Mouse (Mus musculus): ENCODE measurements around the gene Kcnc1.

Gene Kcnc1

DNA sequence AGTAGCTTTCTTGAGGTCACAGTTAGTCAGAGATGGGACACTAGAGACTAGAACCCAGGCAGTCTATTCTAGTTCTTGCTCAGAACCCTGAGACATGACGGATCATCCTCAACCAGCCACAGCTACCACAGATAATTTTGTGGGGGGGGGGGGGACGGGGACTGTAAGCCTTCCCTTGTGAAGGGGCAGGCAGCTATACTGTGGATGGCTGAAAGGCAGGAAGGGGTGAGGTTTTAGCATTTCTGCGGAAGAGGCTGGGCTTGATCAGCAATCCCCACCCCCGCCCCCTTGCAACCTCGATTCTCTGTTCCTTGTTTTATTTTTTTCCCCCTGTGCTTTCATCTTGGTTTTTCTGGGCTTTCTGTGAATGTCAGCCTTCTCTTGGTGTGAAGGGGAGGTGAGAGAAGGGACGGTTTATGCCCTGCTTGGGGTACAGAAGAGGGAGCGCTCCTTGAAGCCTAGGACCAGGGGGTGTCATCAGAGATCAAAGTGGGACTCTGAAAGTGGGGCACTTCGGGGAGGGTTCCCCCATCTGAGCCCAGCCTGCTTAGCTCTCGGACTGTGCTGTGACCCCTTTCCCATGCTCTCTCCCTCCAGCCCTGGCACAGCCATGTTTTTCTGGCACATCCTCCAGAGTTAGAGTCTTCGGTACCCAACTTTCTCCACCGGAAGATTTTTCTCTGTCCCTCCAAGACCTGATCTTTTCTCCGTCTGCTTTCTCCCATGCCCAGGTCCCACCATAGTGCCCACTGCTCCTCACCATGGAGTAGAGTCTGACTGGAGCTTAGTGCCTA, 2.4 kb upstream of the Kcnc1 start:
- in situ Hi-C loops (cut with MboI): loop anchor here (5.0 kb wide), 1 partner anchor 208 kb away; no protein-coding TSS in a partner anchor

- in situ Hi-C loops (cut with MboI): loop anchor here (5.0 kb wide), 1 partner anchor 207 kb away; no protein-coding TSS in a partner anchor
Observed at GRCm38 (mm10) chr7:46394933-46395332, 1.4 kb upstream of the Kcnc1 start.

- in situ Hi-C loops (cut with MboI): no loop called here
Observed at GRCm38 (mm10) chr7:46395571-46395970, 726 bp upstream of the Kcnc1 start.

GRCm38 (mm10) chr7:46396928-46397731, 833 bp downstream of the Kcnc1 start:
- in situ Hi-C loops (cut with MboI): no loop called here

- in situ Hi-C loops (cut with MboI): no loop called here
Observed at GRCm38 (mm10) chr7:46397732-46398333, 1.5 kb downstream of the Kcnc1 start.

GRCm38 (mm10) chr7:46398612-46399011, 2.3 kb downstream of the Kcnc1 start:
- in situ Hi-C loops (cut with MboI): no loop called here

- in situ Hi-C loops (cut with MboI): no loop called here
Observed at GRCm38 (mm10) chr7:46399676-46400075, 3.4 kb downstream of the Kcnc1 start.

DNA sequence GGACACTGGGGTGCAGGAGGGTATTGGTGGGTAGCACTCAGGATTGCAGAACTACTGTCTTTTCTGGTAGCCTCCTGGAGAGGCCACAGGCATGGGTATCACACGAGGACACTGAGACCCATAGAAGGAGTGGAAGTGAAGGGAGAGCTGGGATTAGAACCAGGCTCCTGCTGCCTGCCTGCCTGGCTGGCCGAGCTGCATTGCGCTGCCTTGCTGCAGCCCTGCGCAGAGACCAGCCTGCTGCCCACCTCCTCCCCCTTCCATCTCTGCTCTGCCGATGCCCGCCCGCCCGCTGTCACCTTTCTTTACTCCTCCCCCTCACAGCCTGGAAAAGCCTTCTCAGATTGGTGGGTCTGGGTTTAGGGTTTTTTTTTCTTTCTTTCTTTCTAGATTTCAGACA, 4.0 kb downstream of the Kcnc1 start:
- in situ Hi-C loops (cut with MboI): no loop called here

GRCm38 (mm10) chr7:46401371-46402180, 5.3 kb downstream of the Kcnc1 start:
- in situ Hi-C loops (cut with MboI): no loop called here

DNA sequence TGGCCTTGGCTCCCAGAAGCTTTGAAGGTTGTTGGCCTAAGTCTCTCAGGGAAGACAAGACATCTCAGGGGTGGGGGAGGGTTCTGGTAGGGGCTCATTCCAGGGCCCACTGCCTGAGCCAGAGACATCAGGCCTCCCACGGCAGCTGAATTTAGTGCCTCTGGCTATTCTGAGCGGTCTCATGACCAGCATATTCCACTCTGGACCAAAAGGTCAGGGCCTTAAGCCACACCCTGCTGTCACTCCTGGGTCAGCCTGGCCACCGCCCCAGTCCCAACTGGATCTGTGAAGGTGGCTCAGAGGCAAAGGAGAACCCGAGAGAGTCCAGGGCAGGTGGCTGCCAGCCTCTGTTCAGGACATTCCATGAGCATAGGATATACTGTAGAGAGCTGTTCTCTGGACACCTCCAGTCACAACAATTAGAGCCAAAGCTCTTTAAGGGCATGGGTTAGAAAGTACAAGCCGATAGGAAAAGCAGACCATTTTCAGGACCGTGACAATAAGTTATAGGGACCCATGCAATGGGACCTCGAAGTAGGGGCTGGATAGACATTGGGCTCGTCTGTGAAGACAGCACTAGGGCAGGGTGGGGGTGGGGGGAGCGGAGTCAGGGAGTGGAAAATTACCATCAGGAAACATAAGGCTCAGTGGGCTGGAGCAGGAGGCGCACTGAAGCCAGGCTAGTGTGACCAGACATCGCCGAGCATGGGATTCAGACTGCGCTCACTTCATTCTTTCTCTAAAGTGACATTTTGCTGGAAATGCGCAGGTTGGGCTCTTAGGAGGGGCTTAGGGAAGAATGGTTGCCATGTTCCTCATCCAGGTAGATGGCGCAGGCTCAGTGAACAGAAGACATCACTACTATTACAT, 7.6 kb downstream of the Kcnc1 start:
- in situ Hi-C loops (cut with MboI): no loop called here

DNA sequence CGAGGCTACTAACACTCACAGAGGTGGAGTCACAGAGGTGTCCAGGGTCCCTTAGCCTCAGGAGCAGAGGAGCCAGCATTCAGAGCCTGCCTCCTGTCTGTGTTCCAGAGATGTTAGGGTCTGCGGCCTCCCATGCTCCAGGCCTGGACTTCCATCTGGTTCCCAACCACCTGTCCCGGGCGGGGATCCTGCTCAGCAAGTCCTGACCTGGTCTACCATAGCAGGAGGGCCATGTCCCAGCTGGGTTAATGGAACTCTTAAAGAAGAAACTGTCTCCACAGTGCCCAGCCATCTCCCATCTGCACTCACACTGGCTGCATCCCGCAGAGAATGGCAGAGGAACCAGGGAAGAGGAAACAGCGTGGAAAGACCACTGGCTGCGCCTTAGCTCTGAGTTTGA, 8.5 kb downstream of the Kcnc1 start:
- in situ Hi-C loops (cut with MboI): no loop called here

GRCm38 (mm10) chr7:46408606-46409005, 12.3 kb downstream of the Kcnc1 start:
- in situ Hi-C loops (cut with MboI): no loop called here

DNA sequence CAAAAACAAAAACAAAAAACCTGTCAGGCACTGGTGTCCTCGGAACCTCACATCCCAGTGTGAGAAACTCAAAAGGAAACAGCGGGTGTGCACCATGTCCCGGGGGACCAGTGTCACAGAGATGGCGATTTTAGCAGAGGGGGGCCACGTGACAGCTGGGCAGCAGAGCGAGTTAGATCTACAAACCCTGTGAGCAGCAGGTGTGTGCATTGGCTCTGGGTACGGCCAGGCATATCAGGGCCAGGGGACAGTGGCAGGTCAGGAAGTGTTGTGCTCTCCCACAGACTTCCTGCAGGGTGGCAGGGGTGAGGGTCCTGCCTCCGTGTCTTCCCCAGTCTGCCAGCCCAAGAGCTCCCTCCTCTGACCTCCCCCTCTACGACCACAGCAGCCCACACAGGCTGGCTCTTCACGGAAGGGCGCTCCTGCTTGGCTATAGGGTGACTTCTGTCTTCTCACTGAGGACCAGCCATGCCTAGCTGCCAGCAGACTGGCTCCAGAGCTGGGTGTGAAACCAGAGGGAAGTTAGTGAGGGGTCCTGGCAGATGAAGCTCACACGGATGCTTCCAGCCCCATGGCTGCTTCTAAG, 13.0 kb downstream of the Kcnc1 start:
- in situ Hi-C loops (cut with MboI): no loop called here

- in situ Hi-C loops (cut with MboI): no loop called here
Observed at GRCm38 (mm10) chr7:46410727-46411126, 14.4 kb downstream of the Kcnc1 start.

GRCm38 (mm10) chr7:46412823-46413222, 16.5 kb downstream of the Kcnc1 start:
- in situ Hi-C loops (cut with MboI): no loop called here

GRCm38 (mm10) chr7:46413959-46414725, 17.8 kb downstream of the Kcnc1 start:
- in situ Hi-C loops (cut with MboI): no loop called here

DNA sequence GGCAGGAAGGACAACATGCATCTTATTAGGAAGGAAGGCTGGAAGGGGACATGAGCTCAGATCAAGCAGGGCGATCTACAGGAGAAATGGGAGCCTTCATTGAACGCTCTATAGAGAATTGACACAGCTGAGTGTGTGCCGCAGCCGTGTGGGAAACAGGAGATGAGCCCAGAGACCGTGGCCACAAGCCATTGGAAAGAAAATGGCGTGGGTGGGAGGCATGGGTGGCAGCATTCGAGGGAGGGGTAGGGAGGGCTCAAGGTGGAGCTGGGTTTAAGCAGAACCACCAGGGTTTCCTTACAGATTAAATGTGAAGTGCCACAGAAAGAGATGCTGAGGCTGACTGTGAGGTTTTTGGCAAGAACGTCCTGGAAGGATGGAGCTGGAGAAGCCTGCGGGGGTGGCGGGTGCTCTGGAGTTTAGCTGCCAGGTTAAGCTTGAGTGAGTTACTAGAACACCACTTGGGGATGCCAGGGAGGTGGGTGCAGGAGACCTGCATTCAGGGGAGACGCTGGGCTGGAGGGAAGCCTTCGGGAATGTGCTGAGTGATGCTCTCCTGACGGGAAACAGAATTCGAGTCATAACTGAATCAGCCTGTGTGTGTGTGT, 19.6 kb downstream of the Kcnc1 start:
- in situ Hi-C loops (cut with MboI): no loop called here

DNA sequence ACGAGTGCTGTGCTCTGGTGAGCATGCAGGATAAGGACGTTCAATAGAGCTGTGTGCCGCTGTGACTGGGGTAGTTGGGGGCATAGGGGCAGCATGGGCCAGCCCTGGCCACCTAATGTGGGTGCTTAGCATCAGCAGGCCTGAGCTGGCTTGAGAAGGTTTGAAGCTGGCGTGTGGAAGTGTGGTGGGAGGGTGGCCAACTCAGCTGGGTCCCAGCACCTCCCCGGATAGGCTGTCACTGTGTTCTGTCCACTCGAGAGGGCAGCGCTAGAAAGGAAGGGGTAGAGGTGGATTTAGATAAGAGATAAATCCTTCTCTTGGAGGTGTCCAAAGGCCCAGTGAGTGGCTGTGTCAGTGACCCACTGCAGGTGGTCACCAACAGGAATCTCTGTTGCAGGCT, 21.2 kb downstream of the Kcnc1 start:
- in situ Hi-C loops (cut with MboI): no loop called here

GRCm38 (mm10) chr7:46418102-46418622, 21.9 kb downstream of the Kcnc1 start:
- in situ Hi-C loops (cut with MboI): no loop called here
